Mouse (Mus musculus) urinary bladder, postnatal 10 days (tissue): Measurements from ENCODE around the gene 4930562C15Rik.

Source experiments
- DNase-seq: peaks from one replicate; pipeline ENCODE4 v3.0.0; 2022; ENCODE audit warnings: low spot score

4930562C15Rik gene

DNA sequence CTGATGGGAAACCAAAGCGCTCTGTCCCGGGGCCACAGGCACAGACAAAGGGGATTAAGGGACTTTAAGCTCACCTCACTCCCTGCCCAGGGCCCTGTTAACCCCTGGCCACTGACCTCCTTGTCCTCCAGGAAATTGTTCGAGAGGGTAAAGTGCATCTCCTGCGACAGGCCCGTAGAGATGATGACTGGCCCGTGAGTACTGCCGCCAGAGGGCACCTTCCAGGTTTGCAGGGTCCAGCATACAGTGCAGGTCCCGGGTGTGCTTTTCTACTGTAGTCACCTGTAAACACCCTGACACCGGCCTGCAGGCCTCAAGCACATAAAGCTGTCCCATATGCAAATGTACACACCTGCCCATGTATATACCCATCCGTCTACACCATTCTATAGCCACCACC is 26.2 kb downstream of the 4930562C15Rik start:
- DNase-seq, result no peak

DNA sequence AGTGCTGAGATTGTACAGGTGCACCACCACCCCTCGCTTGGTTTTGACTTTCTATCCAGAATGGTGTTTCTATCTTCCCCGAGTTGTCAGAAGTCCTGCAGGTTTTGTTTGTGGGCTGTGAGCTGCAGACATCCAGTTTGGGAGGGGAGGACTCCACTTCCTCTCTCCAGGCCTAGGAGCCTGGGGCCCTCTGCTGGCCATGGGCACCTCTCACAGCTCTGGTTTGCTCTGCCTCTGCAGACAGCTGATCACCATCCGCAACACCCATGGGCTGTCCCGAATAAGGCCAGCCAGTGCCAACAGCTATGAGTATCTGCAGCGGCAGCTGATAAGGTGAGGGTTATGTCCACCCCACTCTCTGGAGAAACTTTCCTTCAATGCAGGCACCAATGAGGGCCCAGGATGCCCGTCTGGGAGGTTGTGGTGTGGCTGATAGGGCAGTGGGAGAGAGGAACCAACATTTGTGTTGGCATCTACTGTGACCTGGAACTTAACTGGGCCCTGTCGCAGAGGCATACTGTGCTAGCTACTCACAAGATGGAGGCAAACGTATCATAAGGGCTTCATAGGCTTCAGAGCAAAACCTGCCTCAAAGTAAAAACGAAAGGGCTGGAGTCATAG is 27.8 kb downstream of the 4930562C15Rik start:
- DNase-seq, result peak; percentile 45

DNA sequence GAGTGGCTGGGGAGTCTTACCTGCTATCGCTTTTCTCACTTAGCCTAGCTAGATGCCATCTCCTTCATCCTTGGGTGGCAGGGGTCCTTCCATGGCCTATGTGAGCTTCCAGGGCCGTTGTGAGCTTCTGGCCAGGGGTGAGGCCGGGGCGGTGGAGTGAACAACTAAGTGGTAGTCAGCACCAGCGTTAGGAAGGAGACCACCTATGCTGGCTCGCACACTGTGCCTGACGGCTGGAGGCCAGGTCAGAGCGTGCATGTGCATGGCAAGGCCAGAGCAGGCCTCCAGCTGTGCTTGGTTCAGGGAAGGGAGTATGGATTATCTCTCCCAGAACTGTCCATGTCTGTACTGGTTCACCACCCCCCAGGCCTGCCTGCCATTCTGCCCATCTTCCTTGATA is 28.5 kb downstream of the 4930562C15Rik start:
- DNase-seq, result no peak

GRCm38 (mm10) chr16:4866101-4866695 is 31.0 kb downstream of the 4930562C15Rik start:
- DNase-seq, result no peak

- no peak for DNase-seq
These were observed 35.3 kb downstream of the 4930562C15Rik start for GRCm38 (mm10) chr16:4870490-4870889.

DNA sequence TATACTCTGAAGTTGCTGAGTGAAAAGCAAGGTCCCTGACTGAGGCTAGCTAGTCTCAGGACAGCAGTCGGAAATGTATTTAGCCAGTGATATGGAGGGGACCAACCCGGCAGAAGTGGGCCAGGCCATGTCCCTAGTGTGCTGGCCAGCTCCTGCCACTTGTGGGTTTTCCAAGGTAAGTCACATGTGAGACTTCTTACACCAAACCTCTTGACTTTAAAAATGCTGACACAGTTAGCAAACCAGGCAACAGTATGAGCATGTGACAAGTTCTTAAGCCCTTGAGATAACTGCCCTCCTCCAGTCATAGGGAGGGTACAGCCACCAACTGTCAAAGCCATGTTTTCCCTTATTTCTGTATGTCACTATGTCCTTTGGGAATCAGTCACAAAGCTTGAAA is 36.7 kb downstream of the 4930562C15Rik start:
- no peak for DNase-seq

DNA sequence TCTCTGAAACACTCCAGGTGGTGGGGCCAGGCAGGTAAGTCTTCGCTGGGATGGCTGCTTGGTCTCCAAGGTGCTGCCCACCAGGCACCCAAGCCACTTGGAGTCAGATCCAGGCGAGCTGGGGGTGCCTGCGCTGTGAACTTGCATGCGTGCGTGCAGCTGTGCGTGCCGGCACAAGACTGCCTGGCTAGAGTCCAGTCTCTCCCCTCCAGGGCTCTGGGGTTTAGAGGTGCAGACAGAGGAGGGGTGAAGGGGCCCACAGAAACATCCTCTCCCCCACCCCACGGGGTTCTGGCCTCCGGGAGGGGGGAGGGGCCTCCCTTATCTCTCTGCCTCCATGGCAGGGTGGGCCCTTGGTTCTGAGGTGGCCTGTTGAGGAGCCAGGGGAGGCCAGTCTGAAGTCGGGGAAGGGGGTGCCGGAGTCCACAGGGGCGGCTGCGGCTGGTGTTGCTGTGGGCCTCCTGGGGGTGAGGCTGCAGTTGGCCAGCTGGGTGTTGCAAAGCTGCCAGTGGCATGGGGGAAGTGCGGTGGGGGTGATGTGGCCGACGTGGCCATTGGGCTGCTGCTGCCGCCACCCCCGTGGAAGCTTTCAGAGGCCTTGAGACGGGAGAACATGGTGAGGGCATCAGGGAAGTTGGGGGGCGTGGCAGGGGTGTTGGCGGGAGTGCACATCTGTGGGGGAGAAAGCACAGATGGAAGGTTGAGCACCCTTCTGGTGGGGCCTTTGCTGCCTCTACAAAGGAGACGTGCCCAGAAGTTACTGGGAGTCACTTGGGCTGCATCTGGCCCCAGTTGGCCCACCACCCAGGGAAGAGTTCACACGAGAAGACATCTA is 40.2 kb downstream of the 4930562C15Rik start:
- DNase-seq, result no peak

GRCm38 (mm10) chr16:4876033-4876680 is 40.9 kb downstream of the 4930562C15Rik start:
- no peak for DNase-seq

- no peak for DNase-seq
These were observed 42.0 kb downstream of the 4930562C15Rik start for GRCm38 (mm10) chr16:4877195-4877594.

DNA sequence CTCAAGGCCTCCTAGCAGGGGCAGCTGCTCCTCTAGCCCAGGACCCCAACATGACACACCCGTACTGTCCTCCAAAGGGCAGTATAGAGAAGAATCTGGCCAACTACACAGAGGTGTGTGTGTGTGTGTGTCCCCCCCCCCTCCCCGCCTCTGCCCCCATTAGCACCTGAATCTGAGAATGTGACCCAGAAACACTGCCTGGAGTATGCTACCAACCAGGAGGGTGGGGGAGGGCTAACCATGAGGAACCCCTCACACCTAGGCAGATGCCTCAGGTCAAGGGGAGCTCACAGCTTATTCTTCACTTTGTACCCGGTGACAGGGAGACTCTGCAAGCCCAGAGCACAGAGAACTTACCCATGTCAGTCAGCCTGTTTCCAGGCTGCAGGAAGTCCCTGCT is 42.5 kb downstream of the 4930562C15Rik start:
- DNase-seq, result no peak

DNA sequence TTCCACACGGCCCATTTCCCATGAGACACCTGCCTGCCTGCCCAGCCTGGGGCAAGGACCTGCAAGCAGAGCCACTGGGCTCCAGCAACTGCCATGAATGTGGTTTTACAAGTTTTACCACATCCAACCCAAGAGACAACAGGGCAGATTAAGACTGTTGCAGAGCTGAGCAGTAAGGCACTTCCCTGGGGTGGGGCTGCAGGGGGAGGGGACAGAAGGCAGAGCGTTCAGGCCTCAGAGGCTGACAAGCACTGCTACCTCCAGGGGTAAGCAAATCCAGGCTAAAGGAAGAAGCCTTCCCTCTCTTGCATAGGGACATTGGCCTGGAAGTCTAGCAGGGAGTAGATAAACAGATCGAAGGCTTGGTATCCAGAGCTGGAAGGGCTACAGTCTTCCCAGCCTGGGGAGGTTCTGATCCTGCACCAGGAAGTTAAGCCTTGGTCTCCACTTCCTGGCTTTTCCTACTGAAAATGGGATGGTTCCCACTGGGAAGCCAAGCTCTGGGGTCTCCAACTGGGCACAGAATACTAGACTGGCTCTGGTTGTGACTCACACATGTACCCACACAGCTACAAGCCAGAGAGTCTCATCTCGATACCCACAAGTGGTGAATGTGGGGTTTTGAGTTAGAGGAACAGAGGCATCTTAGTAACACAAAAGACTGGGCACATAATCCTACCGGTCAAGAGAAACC is 43.1 kb downstream of the 4930562C15Rik start:
- no peak for DNase-seq

GRCm38 (mm10) chr16:4879101-4879707 is 44.0 kb downstream of the 4930562C15Rik start:
- DNase-seq, result no peak

DNA sequence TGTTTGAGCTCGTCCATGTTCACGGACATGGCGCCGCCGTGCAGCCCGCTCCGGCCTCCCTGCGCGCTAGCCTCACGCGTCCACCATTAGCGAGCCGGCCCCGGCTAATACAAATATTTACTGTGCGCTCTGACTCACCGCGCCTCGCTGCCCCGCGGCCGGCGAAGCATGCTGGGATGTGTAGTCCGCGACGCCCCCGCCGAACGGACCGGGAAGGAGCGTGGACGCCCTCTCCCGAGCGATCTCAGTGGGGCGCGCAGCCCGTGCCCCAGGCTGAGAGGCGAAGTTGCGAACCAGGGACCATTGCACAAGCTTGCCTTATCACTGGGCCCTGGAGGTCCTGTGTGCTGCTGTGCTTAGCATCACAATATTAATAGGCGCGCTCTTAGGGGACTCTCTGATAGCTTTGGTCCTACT is 44.5 kb downstream of the 4930562C15Rik start:
- DNase-seq, result peak; percentile 77

DNA sequence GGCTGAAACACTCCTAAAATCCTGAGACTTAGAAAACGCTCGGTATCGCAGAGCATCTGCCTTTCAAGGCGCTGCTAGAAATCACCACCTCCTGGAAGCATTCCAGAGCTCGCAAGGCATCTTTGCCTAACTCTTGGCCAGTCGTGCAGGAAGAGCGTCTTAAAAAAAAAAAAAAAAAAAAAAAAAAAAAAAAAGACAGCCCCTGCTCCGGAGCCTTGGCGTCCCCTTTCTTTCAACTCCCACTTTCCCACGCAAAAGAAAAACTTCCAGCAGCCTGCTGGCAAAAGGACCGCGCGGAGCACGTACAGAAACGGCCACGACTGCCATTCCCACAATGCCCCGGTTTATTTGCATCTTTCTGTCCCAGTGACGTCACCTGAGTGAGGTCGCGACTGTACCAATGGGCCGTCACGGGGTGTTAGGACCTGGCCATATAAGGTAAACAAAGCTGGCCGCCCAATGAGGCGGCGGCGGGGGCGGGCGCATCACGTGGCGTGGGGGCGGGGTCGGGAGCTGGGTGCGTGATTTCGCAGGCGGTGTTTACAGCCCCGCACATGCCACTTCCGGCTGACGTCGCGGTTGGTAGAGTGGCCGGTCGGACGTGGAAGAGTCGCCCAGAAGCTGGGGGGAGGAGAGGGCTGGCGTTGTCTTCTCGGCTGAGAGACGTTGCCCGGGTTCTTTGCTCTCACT is 45.1 kb downstream of the 4930562C15Rik start, which contains the start of gene Ubald1:
Gene Ubald1 (minus strand): TSS at position 180 of the 690 bp plus-strand sequence.
- peak; percentile 89 for DNase-seq

GRCm38 (mm10) chr16:4881400-4882351 is 46.5 kb downstream of the 4930562C15Rik start:
- DNase-seq, result no peak

DNA sequence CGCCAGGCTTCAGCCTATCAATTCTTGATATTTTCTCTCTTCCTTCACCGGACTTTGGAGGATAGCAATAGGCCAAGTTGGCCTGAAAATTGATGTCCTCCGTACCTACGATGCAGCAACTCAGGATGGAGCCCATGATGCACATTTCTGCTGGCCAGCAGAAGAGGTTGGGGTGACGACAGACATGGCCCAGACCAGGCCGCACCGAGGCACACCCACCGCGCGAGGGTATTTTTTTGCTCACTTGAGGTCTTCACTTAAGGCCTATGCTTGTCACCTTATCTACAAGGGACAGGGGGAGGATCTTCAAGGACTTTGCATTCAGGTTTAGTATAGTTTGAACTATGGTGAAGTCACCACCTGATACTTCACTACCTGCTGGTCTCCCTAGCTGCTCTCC is 49.7 kb downstream of the 4930562C15Rik start:
- no peak for DNase-seq

- DNase-seq, result no peak
These were observed 50.8 kb downstream of the 4930562C15Rik start, which contains the start of gene Mgrn1 for GRCm38 (mm10) chr16:4885760-4886689. Gene Mgrn1 (plus strand): TSS chr16:4886249.

DNA sequence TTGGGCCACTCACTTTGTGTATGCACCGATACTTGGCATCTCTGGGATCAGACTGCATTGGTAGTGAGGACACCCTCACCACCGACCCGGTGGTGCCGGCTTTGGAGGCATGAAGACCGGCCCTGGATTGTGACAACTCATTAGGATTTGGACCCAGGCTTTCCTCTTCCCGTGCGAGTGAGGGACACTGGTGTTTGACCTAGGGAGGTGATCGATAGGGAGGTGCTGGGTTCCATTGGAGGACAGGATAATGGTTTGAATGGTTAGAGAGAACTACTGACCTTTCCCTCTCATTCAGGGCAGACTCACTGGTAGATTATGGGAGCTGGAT is 51.4 kb downstream of the 4930562C15Rik start:
- DNase-seq, result no peak
